Mouse (Mus musculus) mature B cell (primary cell): ENCODE results near the gene Cbfa2t3.

Experiments
- in situ Hi-C: fragments of 300-500 bp; cut with MboI; formaldehyde crosslinking; loops from 2 replicates; pipeline ENCODE4 v1.14.3; 2019

The Cbfa2t3 gene

DNA sequence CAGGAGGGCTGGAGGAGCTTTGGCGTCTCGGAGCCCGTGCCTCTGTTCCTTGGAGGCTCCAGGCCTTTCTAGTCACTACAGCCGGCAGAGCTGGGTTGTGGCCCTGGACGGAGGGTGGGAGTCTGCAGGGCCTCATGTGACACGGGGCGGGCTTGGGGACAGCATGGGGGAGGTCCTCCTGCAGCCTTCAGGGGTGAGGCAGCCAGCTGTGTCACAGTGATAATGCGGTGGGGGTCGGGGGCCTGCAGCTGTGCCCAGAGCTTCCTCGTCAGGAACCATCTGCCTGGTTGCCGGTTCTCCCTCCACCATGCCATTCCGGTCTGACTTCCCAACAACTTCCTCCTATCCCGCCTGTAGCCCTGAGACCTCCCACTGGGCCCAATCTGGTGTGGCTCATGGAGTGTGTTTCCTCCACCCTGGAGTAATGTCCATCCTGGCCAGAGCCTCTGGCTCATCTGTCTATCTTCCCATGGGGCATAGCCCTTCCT lies at the start of gene Cbfa2t3:
Cbfa2t3 (minus strand) TSS at position 105 of the 488 bp plus-strand sequence.
- in situ Hi-C loops = no loop called here

DNA sequence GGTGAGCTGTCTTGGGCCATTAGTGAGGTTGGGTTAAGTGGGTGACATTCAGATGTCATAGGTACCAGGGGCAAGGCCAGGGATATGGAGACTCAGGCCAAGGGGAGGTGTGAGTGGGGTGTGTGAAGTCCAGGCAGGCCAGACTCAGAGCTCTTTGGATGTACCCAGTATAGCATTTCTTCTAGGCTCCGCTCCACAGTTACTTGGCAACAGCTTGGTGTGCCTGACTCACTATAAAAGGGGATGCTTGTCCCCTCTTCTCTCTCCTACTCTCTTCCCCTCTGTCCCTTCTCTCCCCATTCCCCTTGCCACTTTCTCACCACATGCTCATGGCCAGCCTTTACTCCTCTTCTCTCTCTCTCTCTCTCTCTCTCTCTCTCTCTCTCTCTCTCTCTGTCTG lies 48.9 kb upstream of the Cbfa2t3 start:
- in situ Hi-C loops = no loop called here

DNA sequence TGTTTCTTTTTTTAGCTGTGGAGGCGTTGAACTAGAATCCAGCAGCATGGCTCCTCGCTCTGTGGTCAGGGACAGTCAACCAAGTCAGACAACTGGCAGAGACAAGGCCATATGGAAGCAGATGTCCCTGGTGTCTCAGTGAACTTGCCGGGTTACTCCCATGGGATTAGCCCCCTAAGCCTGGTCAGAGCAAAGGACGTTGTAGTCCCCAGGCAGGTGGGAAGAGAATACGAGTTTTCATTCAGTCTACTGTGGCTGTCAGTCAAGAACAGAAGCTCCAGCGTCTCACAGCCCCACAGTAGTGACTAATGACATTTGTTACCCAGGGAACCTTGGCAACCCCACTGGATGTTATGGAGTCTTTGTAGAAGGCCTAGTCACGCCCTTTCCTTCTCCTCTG lies 47.5 kb upstream of the Cbfa2t3 start:
- in situ Hi-C loops = no loop called here

DNA sequence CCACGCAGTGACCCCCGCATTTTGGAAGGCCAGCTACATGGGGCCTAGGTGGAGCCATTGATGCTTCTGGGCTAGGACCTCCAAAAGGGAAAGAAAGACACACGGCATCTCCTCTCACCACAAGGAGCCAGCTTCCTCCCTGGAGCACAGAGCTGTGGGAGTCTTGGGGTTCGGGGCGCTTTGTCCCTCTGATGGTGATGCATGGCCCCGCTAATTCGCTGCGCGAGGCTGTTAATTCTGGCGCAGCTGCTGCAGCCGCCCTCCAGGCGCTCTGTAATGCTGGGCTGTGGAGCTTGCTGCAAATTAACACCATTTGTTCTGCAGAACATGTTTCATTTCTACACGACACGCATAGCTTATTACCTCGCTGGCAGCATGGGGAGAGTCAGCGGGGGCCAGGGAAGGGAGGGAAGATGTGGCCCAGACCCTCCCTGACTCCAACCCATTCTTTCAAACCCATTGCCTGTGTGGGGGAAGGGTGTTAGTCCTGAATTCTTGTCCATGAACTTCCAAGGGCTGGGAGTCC lies 46.9 kb upstream of the Cbfa2t3 start:
- in situ Hi-C loops = no loop called here

DNA sequence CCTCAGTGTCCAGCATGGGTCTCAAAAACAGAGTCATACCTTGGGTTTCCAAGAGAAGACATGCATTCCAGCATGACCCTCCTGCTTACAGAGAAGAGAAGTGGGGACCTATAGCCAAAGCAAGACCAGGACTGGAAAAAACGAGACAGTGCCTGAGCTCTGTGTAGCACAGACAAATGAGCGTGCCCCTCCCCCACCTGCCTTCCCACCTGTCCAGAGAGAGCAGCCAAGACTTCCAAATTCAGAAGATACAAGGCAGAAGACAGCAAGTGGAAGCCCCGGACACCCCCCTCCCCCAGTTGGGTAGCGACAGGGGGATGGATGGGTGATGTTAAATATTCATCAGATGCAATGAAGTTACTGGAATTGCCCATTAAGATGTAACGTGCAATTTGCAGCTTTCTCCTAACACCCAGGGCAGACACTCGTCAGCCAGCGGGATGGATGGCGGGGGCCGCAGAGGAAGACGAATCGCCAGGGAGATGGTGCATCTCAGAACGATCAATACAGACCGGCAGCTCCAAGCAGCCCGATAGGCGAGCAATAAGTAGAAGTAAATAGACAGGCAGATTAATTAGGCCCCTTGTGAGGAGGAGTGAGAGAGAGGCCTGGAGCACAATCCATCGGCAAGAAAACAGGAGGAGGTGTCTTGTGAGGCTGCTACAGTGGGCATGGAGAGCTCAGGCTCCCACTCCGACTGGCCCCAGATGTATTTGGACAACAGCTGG lies 46.3 kb upstream of the Cbfa2t3 start:
- in situ Hi-C loops = no loop called here

DNA sequence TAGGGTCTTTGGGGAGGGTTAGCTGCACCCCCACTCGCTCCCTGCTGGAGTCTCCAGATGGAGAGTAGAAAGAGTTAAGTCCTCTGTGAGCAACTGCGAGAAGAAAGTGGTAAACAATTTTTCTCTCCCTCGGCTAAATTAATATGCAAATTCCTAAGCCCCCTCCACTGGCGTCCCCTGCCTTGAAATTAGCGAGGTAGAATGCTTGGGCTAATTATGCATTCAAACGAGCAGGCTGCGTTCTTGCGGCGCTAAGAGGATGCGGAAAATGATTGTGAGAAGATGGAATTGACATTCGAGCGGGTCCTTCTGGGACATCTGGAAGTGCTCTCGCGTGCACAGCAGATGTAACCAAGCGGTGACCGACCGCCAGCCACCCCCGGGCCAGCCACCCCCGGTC lies 43.6 kb upstream of the Cbfa2t3 start:
- in situ Hi-C loops = no loop called here

DNA sequence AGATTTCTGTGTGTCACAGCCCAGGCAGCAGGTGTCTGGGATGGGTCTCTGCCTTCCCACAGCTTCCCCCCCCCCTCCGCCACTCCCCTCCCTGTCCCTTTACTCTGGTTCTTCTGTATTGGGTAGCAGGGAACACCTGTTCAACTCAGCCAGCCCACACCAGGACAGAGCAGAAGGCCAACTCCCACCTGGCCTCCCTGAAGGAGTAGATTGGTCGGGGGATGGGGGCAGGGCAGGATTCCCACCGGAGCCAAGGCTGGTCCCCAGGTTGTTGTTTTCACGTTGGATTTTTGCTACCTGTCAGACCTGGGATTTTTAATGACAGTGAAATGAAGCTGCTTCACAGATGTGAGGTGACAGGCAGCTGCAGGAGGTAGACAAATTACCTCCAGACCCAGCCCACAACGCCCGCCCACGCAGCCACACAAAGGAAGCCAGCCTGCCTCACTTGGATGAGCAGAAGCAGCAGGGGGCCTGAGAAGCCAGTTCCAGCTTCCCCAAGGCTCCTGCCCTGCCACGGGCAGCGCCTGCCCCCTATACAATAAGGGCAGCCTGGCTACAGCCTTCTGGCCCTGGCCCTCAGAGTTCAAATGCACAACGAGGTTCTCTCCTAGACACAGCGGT lies 40.3 kb upstream of the Cbfa2t3 start:
- in situ Hi-C loops = no loop called here

DNA sequence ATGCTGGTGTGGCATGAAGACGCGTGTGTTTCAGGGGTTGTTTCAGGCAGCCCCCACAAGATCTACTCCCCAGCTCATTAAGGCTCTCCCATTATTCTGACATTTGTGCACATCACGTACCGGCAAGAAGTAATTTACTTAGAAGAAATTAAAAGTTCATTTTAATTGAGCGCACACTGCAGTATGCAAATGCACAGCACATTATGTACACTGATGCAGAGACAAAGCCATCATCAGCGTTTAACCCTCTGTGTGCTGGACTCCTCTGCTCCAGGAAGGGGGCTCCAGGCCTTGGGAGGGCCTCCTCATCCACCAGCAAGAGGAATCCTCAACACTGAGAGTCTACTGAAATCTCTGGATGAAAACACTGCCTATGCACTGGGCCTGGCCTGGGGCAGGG lies 39.0 kb upstream of the Cbfa2t3 start:
- in situ Hi-C loops = no loop called here

DNA sequence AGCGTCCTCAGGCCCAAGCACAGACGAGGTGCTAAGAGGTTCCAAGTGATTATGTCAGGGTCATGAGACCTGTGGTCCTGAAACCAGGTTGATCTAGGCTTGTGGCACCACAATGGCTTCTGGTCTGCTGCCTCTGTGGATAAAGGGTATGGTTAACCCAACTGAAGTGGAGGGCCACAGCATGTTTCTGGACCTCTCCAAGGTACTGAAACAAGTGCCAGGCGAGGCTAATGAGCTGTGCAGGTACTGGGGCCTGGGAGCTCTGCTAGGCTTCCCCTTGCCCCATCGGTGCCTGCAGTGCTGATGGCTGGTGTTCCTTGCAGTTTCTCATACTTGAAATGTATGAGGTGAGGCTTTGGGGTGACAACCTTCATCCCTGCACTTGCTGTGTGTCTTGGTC lies 38.2 kb upstream of the Cbfa2t3 start:
- in situ Hi-C loops = no loop called here

DNA sequence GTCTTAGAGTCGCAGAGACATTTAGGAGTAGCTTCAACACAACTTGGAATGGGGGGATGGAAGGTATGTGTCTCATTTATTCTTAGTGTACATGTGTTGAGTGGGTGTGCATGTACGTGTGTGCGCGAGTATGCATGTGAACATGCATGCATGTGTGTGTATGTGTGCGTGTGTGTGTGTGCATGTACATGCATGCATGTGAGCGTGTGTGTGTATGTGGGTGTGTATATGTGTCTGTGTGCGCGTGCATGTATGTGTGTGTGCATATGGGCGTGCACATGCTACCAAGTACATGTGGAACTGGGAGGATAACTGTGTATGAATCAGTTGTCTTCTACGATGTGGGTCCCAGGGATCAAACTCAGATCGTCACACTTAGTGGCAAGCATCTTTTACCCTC lies 37.7 kb upstream of the Cbfa2t3 start:
- in situ Hi-C loops = no loop called here

DNA sequence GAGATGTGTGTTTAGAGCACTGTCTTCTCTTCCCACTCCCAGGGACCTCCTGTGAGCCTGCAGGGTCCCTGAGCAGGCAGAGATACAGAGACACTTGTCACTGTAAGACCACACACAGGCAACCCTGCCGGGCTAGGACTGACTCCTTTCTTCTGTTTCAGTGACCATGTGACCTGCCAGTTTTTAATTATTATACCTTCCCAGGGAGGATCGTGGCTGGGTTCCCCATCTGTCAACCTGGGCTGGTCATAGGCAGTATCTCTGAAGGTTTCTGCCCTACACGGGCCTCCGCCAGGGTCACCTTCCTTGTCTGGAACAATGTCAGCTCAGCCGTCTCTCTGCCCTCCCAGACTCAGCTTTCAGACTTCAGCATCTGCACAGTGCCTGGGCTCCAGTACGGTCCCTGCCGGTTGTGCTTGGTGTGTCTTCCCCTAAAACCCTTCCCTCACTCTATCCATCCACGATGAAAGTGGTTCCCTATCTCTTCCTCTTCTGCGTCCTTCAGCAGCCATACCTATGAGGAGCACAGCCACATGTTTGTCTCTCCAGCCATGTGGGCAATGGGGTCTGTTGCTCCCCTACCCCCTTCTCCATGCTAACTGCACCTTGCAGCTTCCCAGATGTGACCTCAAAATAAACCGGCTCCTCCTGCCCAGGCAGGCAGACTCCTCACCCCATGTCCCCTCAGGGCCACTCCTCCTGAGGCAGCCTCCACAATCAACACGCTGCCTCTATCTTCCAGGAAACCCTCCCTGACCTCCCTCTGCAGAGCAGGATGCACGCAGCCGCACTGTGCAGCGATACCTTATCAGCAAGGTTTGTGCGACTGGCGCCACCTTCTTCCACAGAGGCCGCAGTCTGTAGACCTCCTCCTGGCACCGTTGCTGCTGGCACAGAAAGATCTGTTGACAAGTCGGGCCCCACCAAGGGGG lies 36.9 kb upstream of the Cbfa2t3 start:
- in situ Hi-C loops = no loop called here

DNA sequence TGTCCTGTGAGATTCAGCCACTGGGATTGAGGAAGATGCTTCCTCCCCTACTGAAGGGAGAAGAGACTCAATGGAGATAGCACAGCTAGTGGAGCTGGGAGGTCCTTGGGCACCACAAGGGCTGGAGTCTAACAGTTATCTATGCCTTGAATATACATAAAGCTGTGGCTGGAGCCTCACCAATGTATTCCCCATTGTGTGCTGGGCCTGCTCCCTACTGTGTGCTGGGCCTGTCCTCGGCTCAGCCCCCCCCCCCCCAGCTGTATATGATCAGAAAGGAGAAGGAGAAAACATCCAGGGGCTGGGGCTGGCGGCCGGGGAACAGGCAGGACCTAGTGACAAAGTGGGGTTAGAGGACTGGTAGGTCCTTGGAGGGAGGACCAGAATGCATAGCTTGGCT lies 36.2 kb upstream of the Cbfa2t3 start:
- in situ Hi-C loops = no loop called here

DNA sequence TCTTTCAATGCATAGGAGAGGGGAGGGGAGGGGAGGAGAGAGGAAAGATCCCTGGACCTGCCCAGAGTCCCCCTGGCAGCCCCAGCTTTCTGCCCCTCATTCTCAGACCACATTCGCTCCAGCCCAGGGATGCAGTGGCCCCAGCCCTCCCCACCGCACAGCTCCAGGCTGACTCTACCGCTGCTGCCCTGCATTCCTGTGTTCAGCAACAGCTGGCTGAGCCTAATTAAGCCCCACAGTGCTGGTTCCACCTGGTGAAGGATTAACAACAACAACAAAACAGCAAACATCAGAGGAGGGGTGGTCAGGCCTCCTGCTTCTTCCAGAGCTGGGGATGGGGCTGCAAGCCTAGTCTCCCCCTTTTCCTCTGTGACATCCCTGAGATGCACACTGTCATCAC lies 29.7 kb upstream of the Cbfa2t3 start:
- in situ Hi-C loops = no loop called here

DNA sequence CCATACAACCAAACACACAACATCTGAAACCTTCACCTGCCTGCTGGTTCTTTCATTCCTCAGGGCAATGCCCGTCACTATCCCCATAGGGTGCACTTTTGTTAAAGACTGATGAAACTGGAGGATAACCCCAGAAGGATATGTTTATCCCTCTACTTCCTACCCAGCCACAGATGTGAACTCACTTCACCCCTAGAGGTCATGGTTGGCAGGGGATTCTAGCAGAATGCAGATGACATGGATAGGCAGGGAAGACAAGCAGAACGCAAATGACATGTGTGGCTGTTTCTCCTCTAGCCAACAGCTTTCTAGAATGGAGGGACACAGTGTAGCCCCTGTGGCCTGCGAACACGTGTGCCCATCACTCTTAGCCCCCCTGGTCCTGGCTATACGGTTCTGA lies 28.5 kb upstream of the Cbfa2t3 start:
- in situ Hi-C loops = no loop called here

DNA sequence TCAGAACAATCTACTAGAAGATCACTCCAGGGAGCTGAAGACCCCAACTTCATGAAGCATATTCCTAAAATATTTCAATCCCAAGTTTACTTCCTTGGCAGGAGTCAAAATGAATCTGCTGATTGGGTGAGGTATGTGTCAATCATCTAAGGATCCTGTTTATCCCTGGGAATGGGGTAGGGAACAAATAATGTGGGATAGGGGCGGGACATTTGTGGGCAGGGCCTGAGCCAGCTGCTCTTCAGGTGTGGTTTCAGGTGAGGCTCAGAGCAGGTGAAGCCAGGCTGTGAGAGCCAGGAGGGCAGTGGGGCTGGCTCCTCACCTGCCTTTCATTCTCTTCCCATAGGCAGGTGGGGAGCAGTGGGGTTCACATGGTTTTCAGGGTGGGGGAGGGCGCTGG lies 27.9 kb upstream of the Cbfa2t3 start:
- in situ Hi-C loops = no loop called here

DNA sequence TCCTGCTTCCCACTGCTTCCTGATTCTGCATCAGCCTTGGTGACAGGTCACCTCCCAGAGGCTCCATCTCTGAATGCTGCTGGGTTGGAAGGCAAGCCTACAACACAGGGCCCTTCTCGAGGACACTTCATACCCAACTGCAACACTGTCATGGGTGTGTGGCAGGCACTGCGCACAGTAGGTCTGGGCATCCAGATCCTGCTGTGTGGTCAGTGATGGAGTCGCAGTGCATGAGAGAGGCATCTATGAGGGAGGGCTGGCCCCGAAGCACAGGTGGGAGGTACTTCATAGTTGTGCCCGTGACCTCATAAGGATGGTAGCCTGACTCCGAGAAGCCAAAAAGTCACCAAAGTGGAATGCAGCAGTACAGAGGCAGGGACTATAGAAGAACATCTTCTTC lies 26.3 kb upstream of the Cbfa2t3 start:
- in situ Hi-C loops = no loop called here

DNA sequence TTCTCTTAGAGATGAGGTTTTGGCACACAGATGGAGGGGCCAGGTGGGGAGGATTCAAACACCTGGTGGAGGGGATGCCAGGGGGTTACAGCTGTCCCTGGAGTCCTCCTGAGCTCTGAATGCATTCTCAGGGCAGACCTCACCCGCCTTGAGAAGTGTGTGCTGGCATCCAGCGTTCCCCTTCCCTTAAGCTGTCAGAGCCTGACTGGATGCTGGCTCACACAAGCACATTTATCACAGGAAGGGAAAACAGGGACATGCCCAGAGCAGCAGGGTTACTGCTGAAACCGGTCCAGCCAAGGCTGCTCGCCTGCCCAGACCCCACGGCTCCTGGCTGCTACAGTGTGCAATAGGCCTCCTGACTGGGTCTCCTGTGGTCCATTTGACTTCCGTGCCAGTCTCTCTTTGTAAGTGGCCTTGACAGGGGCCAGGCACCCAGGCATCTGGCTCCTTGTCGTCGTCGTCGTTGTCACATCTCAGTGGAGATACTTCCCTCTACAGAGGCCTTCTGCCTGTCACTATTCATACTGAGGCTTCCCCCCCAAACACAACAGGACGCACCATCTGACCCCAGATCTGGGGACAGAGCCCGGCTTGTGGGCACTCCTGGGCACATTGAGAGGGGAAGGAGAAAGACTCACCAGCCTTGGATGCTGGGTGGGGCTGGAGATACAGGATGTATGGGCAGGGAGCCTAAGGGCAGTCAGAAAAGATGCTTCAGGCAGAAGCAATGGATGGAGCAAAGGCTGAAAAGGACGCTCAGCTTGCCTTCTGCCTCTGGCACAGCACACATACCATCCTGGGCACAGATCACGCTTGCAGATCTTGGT lies 22.1 kb upstream of the Cbfa2t3 start:
- in situ Hi-C loops = no loop called here

DNA sequence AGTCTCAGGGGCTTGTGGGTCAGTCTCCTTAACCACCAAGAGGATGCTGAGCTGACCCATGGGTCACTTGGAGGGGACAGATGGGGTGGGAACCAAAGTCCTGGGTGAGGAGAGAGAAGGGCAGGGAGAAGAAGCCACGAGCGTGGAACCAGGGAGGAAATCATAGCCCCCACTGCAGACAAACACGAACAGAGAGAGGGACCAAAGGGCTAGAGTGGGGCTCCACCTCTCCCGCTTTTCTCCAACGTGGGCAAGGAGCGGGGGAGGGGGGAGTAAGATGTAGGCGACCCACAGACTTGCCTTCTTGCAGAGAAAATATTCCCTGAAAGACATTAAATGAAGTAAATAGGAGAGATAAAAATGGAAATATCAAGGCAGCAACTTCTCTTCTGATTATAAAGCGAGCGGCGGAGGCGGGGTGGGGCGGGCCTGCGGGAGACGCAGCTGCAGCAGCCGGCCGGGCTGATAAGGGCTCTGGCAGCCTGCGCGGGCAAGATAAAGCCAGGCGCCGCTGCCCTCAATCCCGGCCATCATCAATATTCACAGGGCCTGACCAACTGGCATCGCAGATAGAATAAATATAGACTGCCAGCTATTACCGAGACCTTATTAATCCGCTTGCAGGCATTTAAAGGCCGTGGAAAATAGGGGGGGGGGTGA lies 21.3 kb upstream of the Cbfa2t3 start:
- in situ Hi-C loops = no loop called here

DNA sequence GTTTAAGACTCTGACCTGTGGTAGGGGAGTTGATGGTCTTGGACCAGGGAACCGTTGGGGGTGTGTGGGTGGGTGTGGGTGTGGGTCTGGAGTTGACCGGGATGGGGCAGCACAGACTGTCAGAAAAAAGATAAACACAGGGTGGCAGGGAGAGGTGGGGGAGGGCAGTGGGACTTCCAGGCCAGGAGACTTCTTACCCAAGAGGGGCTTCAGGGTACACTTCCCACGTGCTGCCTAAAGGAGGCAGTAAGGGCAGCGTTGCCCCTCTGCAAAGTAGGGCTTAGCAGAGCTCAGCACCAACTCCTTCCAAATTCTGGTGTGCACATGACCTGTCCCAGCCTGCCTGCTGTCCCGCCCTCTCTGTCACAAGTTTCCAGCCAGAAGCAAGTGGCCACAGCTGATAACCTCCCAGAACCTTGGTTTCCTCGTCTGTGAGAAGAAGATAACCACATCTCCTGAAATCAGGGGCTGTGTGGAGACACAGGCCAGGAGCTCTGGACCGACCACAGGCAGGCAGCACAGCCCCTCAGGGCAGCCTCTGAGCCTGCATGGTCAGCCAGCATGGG lies 20.7 kb upstream of the Cbfa2t3 start:
- in situ Hi-C loops = no loop called here

DNA sequence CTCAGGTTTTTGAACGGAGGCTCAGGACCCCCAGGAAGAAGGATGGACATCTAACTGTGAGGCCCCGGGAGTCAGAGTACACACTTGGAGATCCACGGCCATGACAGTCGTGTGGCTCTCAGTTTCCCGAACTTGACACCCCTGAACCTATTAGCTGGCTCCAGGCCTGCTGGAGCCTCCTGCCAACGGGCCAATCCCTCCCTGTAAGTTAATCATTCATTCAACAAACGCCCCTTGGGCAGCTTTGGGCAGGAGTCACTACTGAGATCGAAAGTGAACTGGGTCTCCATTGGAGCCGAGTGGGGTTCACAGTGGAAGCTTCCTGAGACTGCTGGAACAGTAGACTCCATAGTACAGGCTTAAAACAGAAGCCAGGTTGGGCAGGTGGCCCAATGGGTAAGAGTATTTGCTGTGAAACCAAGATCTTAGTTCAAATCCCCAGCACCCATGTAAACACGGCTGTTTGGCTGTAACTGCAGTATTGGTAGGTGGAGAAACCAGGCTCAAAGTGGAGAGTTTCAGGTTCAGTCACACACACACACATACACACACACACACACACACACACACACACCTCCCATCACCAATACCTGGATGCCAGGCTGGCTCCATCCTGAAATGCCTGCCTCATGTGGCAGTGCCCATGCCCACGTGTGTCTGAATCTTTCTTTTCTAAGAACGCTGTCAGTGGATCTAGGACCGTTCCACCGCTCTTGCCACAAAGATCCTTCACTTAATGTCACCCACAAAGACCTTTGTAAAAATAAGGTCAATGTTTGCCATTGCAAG lies 20.0 kb upstream of the Cbfa2t3 start:
- in situ Hi-C loops = no loop called here
